Mouse (Mus musculus) mature B cell (primary cell): ENCODE data around the gene Olfr1286.

Experiments
- in situ Hi-C: fragments of 300-500 bp; cut with MboI; formaldehyde crosslinking; loops from 2 replicates; pipeline ENCODE4 v1.14.3; 2019

Olfr1286 gene

DNA sequence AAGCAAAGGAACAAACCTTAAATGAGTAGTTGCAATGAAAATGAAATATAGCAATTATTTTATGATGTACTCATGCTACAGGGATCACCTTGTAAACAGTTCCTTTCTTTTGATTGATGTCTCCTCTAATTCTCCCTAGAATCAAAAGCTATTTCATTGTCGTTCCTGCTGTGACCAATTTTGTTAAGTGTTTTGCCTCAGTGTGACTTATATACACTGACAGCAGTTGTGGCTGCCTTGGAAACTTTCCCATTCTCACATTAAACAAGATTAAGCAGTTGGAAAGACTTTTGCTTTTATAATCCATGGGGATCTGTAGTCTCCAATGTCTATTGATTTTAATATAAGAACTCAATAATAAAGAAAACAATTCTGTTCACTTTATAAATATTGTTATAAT is at the start of gene Olfr1286:
Gene Olfr1286, minus strand, starts transcription at position 185 of the 400 bp plus-strand sequence.
- in situ Hi-C loops = no loop called here

DNA sequence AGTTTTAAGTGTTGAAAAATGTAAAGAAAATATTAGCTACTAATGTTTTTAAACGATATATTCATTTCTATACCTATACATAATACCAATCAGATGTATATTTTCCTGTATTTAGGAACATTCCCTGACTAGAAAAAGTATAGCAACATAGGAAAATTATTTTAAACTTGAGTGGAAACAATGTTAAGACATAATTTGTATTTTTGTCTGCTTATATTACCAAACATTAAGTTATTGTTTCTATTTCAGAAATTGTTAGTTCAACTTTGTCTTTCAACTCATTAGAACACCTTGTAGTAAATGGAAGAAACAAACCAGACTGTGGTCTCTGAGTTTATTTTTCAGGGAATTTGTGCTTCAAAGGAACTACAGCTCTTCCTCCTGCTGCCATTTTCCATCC is 25.9 kb upstream of the Olfr1286 start, which contains the start of gene Olfr1287:
Gene Olfr1287, plus strand, starts transcription at position 301 of the 400 bp plus-strand sequence.
- in situ Hi-C loops = no loop called here

DNA sequence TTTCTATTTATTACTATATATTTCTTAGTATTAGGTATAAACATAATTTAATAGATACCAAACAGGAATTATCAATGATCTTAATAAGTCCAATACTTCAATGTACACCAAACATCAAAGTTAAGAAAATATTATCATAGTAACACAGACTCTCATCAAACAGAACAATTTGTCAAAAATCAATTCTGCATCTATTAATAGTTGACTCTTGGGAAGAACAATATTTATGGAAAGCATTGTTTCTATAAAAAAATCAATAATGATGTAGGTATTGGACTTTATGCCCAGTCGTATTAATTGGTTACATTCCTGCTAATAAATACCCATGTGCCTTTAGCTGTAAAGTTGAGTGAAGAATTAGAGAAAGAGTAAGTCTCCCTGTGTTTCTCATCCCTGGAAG is 47.7 kb downstream of the Olfr1286 start, which contains the start of gene Olfr1284:
Gene Olfr1284, plus strand, starts transcription at position 301 of the 400 bp plus-strand sequence.
- in situ Hi-C loops = no loop called here
